Mouse (Mus musculus) forebrain, embryonic 12.5 days (tissue): ENCODE data around the gene Chst5. TPM values are rescaled to one million over a fixed set of nuclear protein-coding genes. Genes with fewer than 3 reads are reported as not detected.

Experiments
- ATAC-seq: fragments of 200-750 bp; cut with Nextera tagmentation; 2 replicates; pipeline ENCODE4 v1.8.0; 2017; ENCODE audit warnings: moderate TSS enrichment; ENCODE audit not compliant: low FRiP score
- H3K27ac ChIP-seq: fragments of 300-500 bp; sonication (generic); 2 replicates; pipeline ENCODE4 v1.5.1; 2016; ENCODE audit warnings: mild to moderate bottlenecking
- H3K27me3 ChIP-seq: fragments of 300-500 bp; sonication (generic); 2 replicates; pipeline ENCODE4 v1.6.1; 2016; ENCODE audit warnings: mild to moderate bottlenecking
- H3K36me3 ChIP-seq: fragments of 300-500 bp; sonication (generic); replicated peaks from 2 replicates; pipeline ENCODE4 v1.6.1; 2016; ENCODE audit warnings: mild to moderate bottlenecking
- H3K4me1 ChIP-seq: fragments of 300-500 bp; sonication (generic); 2 replicates; pipeline ENCODE4 v1.6.1; 2016
- H3K4me2 ChIP-seq: fragments of 300-500 bp; sonication (generic); 2 replicates; pipeline ENCODE4 v1.6.1; 2016; ENCODE audit warnings: mild to moderate bottlenecking, moderate library complexity
- H3K4me3 ChIP-seq: fragments of 300-500 bp; sonication (generic); replicated peaks from 2 replicates; pipeline ENCODE4 v1.5.1; 2016; ENCODE audit warnings: mild to moderate bottlenecking
- H3K9ac ChIP-seq: fragments of 300-500 bp; sonication (generic); 2 replicates; pipeline ENCODE4 v1.6.1; 2016; ENCODE audit warnings: mild to moderate bottlenecking
- H3K9me3 ChIP-seq: fragments of 300-500 bp; sonication (generic); 2 replicates; pipeline ENCODE4 v1.6.1; 2016
- WGBS: fragments of 180-500 bp; shearing (Covaris S2); methylation state at CpG from one replicate; pipeline ENCODE4 v1.1.7; 2016; 5-methylcytosine and 5-hydroxymethylcytosine counted together
- polyA plus RNA-seq: library from polyadenylated mRNA; unstranded; fragments of >200 nt; fragmentation: Nextera tagmentation; extraction: Ambion mirVana; gene quantifications from 2 replicates; pipeline ENCODE4 v1.2.1, GENCODE M21; 2016

Chst5 gene
- polyA plus RNA-seq, 1 experiment from 2014 or later: 1.5 TPM

DNA sequence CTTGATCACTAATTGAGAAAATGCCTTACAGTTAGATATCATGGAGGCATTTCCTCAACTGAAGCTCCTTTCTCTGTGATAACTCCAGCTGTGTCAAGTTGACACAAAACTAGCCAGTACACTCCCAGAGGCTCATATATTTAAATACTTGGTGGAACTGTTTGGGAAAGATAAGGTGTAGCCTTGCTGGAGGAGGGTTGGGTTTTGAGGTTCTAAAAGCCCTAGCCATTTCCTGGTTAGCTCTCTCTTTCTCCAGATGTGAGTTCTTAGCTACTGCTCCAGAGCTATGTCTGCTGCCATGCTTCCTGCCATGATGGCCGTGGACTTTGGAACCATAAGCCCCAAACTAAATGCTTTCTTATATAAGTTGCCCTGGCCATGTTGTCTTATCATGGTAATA is 22.8 kb downstream of the Chst5 start:
- H3K4me2 ChIP-seq: no peak overlapping the region
- no peak overlapping the region for H3K4me3 ChIP-seq
- no peak for ATAC-seq
- no peaks in the 10 kb centered on the region for H3K36me3 ChIP-seq
- H3K27ac ChIP-seq: no peak overlapping the region
- H3K27me3 ChIP-seq: peaks cover 47% of the 10 kb centered on the region
- 89% methylated on average over 1 of the region's 1 CpGs for WGBS
- peaks cover 7% of the 10 kb centered on the region; the same call in 1 of the 2 replicates for H3K4me1 ChIP-seq
- no peak overlapping the region for H3K9ac ChIP-seq
- H3K9me3 ChIP-seq: no peaks in the 10 kb centered on the region

GRCm38 (mm10) chr8:111883615-111884014 is 26.6 kb downstream of the Chst5 start:
- Histone ChIP-seq H3K4me2 (no peak overlapping the region), H3K27ac (no peak overlapping the region), H3K4me1 (no peaks in the 10 kb centered on the region), H3K27me3 (peaks cover 8% of the 10 kb centered on the region), H3K36me3 (no peaks in the 10 kb centered on the region), H3K9me3 (no peaks in the 10 kb centered on the region), H3K9ac (no peak overlapping the region), H3K4me3 (no peak overlapping the region)
- WGBS: 88% methylated on average over 4 of the region's 4 CpGs
- ATAC-seq: no peak

DNA sequence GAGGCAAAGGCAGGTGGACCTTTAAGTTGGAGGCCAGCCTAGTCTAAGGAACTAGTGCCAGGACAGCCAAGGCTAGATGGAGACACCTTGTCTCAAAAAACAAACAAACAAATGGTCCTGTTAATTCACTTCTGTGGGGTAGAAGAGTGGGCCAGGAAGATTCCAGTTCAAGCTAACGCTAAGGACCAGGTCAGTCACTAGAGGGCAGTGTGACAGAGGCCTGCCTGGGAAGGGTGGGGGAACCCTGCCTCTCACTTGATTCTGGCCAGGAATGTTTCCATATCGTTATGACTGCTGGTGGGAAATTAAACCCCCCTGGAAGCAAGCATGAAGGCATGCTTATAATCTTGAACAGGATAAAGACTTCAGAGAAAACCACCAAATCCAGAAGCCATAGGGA is 28.7 kb downstream of the Chst5 start:
- H3K9ac ChIP-seq: no peak overlapping the region
- ATAC-seq: no peak
- H3K4me3 ChIP-seq: no peak overlapping the region
- WGBS: 7% methylated on average over 2 of the region's 2 CpGs
- no peaks in the 10 kb centered on the region for H3K9me3 ChIP-seq
- no peaks in the 10 kb centered on the region for H3K4me1 ChIP-seq
- no peak overlapping the region for H3K27ac ChIP-seq
- no peak overlapping the region for H3K4me2 ChIP-seq
- H3K27me3 ChIP-seq: no peaks in the 10 kb centered on the region; the same call in 1 of the 2 replicates
- no peaks in the 10 kb centered on the region for H3K36me3 ChIP-seq

DNA sequence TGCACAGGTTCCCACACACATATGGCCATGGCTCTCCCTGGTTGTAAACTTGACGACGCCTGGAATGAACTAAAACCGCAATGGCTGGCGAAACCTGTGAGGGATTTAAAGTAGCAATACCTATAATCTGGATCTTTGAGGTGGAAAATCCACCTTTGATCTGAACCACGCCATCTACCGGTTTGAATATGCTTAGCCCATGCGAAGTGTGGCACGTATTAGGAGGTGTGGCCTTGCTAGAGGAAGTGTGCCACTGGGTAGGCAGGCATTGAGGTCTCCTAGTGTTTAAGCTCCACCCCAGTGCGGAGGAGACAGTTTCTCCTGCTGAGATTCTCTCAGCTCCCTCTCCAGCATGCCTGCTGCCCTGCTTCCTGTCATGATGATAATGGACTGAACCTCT is 32.5 kb downstream of the Chst5 start:
- no peak for ATAC-seq
- no peak overlapping the region for H3K4me3 ChIP-seq
- no peaks in the 10 kb centered on the region for H3K27me3 ChIP-seq
- H3K27ac ChIP-seq: no peak overlapping the region
- no peaks in the 10 kb centered on the region for H3K9me3 ChIP-seq
- peaks cover 7% of the 10 kb centered on the region for H3K4me1 ChIP-seq
- H3K36me3 ChIP-seq: no peaks in the 10 kb centered on the region
- no peak overlapping the region for H3K4me2 ChIP-seq
- WGBS: 67% methylated on average over 9 of the region's 9 CpGs
- no peak overlapping the region for H3K9ac ChIP-seq

DNA sequence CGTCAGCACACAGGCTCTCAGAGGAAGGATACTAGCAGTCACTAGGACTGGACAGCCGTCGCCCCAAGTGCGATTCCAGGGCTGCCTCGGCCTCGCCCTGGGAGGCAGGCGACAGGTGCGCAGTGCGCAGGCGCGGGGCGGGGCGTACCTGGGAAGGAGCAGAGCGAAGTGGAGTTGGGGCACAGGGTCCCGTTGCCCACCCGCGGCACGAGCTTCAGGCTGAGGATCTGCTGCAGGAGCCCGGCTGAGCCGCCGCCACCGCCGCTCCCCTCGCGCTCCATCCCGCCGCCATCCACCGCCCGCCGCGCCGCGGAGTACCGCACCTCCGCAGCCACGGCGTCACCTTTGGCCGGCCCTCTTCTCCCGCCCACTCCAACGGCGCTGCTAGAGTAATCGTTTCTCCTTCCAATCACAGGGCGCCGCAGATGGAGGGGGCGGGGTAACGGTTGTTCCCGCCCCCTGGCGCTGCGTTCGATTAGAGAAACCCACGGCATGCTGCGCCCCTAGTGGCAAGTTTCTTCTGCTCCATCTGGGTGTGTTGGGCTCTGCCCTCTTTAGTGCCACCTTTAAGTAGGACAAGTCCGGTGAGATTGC is 33.8 kb downstream of the Chst5 start, which contains the start of gene Tmem170:
Gene Tmem170 (minus strand): TSS at position 396 of the 594 bp plus-strand sequence.
- under 1% methylated on average over 43 of the region's 53 CpGs for WGBS
- ATAC-seq: peak; percentile 99
- Histone ChIP-seq H3K9ac (peak within 1 kb of the TSS; percentile 66), H3K27me3 (no peaks in the 10 kb centered on the region), H3K27ac (peak within 1 kb of the TSS; percentile 63), H3K4me3 (peak within 1 kb of the TSS; percentile 83), H3K36me3 (no peaks in the 10 kb centered on the region), H3K4me1 (peaks cover 7% of the 10 kb centered on the region), H3K9me3 (no peaks in the 10 kb centered on the region), H3K4me2 (peak within 1 kb of the TSS; percentile 79)

DNA sequence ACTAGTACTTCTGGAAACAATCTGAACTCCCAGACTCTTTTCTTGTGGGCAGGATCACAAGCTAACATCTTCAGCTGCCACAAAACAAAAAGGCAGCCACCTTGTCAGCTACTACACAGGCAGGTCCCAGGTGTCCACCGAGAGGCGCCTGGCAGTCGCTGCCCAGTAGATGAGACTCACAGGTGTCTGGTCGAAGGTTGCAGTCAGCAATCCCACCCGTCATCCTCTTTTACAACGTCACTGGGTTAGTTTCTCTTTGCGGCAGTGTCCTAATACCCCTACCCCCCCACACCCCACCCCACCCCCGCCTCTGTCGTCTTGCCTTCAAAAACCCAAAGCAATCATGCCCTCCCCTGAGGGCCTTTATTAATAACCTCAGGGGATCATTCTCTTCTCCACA is 34.5 kb downstream of the Chst5 start:
- ATAC-seq: no peak
- WGBS: 22% methylated on average over 9 of the region's 9 CpGs
- H3K27ac ChIP-seq: no peak overlapping the region
- peak overlapping the region; percentile 83 for H3K4me3 ChIP-seq
- no peaks in the 10 kb centered on the region for H3K27me3 ChIP-seq
- no peaks in the 10 kb centered on the region for H3K36me3 ChIP-seq
- peaks cover 7% of the 10 kb centered on the region for H3K4me1 ChIP-seq
- peak overlapping the region; percentile 66 for H3K9ac ChIP-seq
- no peaks in the 10 kb centered on the region for H3K9me3 ChIP-seq
- H3K4me2 ChIP-seq: peak overlapping the region; percentile 79

GRCm38 (mm10) chr8:111871278-111871677 is 39.0 kb downstream of the Chst5 start:
- Histone ChIP-seq H3K4me3 (no peak overlapping the region), H3K4me2 (no peak overlapping the region), H3K4me1 (peaks cover 7% of the 10 kb centered on the region), H3K9ac (no peak overlapping the region), H3K27ac (no peak overlapping the region), H3K27me3 (no peaks in the 10 kb centered on the region), H3K36me3 (no peaks in the 10 kb centered on the region), H3K9me3 (no peaks in the 10 kb centered on the region)
- WGBS: 88% methylated on average over 3 of the region's 3 CpGs
- no peak for ATAC-seq

DNA sequence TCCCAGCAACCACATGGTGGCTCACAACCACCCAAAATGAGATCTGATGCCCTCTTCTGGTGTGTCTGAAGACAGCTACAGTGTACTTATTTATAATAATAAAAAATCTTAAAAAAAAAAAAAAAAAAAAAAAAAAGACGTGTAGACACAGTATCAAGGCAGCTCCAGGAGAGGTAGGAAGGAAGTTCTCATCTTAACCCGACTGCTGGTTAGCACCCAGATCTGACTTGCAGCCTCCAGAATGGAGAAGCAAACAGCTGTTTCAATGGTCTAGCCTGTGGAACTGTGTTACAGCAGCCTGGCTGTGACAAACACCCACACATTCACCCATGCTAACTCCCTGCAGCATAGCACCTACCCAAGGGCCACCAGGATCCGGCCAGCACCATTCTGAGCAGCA is 39.9 kb downstream of the Chst5 start:
- no peak overlapping the region for H3K27ac ChIP-seq
- no peak overlapping the region for H3K4me3 ChIP-seq
- H3K9me3 ChIP-seq: no peaks in the 10 kb centered on the region
- H3K36me3 ChIP-seq: peaks cover 7% of the 10 kb centered on the region
- no peaks in the 10 kb centered on the region for H3K4me1 ChIP-seq
- no peak overlapping the region for H3K4me2 ChIP-seq
- ATAC-seq: no peak
- no peak overlapping the region for H3K9ac ChIP-seq
- no peaks in the 10 kb centered on the region for H3K27me3 ChIP-seq
- WGBS: 94% methylated on average over 2 of the region's 3 CpGs

- Histone ChIP-seq H3K27ac (no peak overlapping the region), H3K27me3 (no peaks in the 10 kb centered on the region), H3K9me3 (no peaks in the 10 kb centered on the region), H3K4me3 (no peak overlapping the region), H3K9ac (no peak overlapping the region), H3K36me3 (peaks cover 10% of the 10 kb centered on the region), H3K4me2 (no peak overlapping the region), H3K4me1 (no peaks in the 10 kb centered on the region)
- ATAC-seq: no peak
- WGBS: 49% methylated on average over 2 of the region's 2 CpGs
Measured at GRCm38 (mm10) chr8:111868664-111869063, 41.6 kb downstream of the Chst5 start.

- Histone ChIP-seq H3K36me3 (peaks cover 10% of the 10 kb centered on the region), H3K27ac (no peak overlapping the region), H3K27me3 (no peaks in the 10 kb centered on the region), H3K4me2 (no peak overlapping the region), H3K9ac (no peak overlapping the region), H3K4me1 (no peaks in the 10 kb centered on the region), H3K9me3 (no peaks in the 10 kb centered on the region), H3K4me3 (no peak overlapping the region)
- 91% methylated on average over 6 of the region's 6 CpGs for WGBS
- ATAC-seq: no peak
Measured at GRCm38 (mm10) chr8:111865857-111866256, 44.4 kb downstream of the Chst5 start.

GRCm38 (mm10) chr8:111865130-111865852 is 45.0 kb downstream of the Chst5 start:
- Histone ChIP-seq H3K4me1 (no peaks in the 10 kb centered on the region), H3K27ac (no peak overlapping the region), H3K4me3 (no peak overlapping the region), H3K27me3 (no peaks in the 10 kb centered on the region), H3K36me3 (peaks cover 10% of the 10 kb centered on the region), H3K9me3 (no peaks in the 10 kb centered on the region), H3K4me2 (no peak overlapping the region), H3K9ac (no peak overlapping the region)
- WGBS: 96% methylated on average over 8 of the region's 8 CpGs
- no peak for ATAC-seq

GRCm38 (mm10) chr8:111864648-111865047 is 45.6 kb downstream of the Chst5 start:
- no peak overlapping the region for H3K27ac ChIP-seq
- H3K4me1 ChIP-seq: no peaks in the 10 kb centered on the region
- no peak overlapping the region for H3K9ac ChIP-seq
- no peak for ATAC-seq
- no peak overlapping the region for H3K4me3 ChIP-seq
- peaks cover 10% of the 10 kb centered on the region for H3K36me3 ChIP-seq
- WGBS: 92% methylated on average over 8 of the region's 8 CpGs
- no peak overlapping the region for H3K4me2 ChIP-seq
- no peaks in the 10 kb centered on the region for H3K9me3 ChIP-seq
- no peaks in the 10 kb centered on the region for H3K27me3 ChIP-seq

GRCm38 (mm10) chr8:111863280-111863679 is 47.0 kb downstream of the Chst5 start:
- WGBS: 86% methylated on average over 4 of the region's 4 CpGs
- no peak for ATAC-seq
- H3K9me3 ChIP-seq: no peaks in the 10 kb centered on the region
- no peak overlapping the region for H3K4me3 ChIP-seq
- H3K27me3 ChIP-seq: no peaks in the 10 kb centered on the region
- no peak overlapping the region for H3K27ac ChIP-seq
- no peaks in the 10 kb centered on the region for H3K4me1 ChIP-seq
- no peak overlapping the region for H3K9ac ChIP-seq
- H3K4me2 ChIP-seq: no peak overlapping the region
- H3K36me3 ChIP-seq: peaks cover 10% of the 10 kb centered on the region
